Mouse (Mus musculus): ENCODE results near the gene Tmem158. TPM values are rescaled to one million over a fixed set of nuclear protein-coding genes. Genes with fewer than 3 reads are reported as not detected.

The Tmem158 gene
- total RNA-seq (2021): 10 to 100 TPM; 44.7 to 60.5 TPM
- long read RNA-seq, experiment 1, transcript Tmem158-201 (1 exons, 1,712 nt): major isoform, 103 of 103 reads
- long read RNA-seq, experiment 1, partial matches to known transcripts: 0 of 103 reads
- long read RNA-seq, experiment 1, other reads (novel, unspliced or antisense): 0 of 103 reads
- long read RNA-seq, experiment 2, transcript Tmem158-201 (1 exons, 1,712 nt): major isoform, 70 of 70 reads
- long read RNA-seq, experiment 2, partial matches to known transcripts: 0 of 70 reads
- long read RNA-seq, experiment 2, other reads (novel, unspliced or antisense): 0 of 70 reads

GRCm38 (mm10) chr9:123260611-123261021 lies at the start of gene Tmem158:
Gene Tmem158, minus strand, starts transcription at chr9:123260764.
- intact Hi-C loops (cut with DNase I): loop anchor here (1.0 to 2.0 kb wide), 2 partner anchors 178 to 268 kb away; partner anchors contain the start of gene Sacm1l

DNA sequence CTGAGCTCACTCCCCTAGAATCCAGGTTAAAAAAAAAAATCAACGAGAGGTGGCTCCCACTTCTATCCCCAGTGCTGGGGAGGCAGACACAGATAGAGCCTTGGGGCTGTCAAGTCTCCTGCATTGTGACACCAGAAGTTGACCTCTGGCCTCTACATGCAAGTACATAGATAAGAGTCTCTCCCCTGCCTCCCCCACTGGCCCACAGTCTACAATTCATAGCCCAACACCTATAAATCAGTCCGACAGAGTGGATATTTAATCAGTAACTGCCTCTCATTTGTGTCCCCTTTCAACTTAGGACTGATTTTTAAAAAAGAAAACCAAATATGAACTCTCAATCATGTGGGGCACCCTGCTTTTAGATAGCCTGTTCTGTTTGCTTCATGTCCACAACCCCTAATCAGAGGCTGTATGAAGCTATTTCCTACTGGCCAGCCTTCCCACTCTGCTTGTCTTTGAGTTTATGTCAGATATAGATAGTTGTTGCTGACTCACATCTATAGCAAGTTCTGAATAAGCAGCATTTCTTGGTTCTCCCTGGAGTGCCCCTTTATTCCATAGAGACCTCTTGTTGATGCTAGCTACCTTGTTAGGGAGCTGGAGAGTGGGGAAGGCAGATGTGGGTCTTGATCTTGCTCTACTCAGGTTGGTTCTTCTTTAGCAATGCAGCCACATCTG lies 49.3 kb upstream of the Tmem158 start:
- TF ChIP-seq CTCF (IDR thresholded peaks at IDR 0.05): no peak
- no peak overlapping the region for H3K4me3 ChIP-seq
- intact Hi-C loops (cut with DNase I): no loop called here
- DNase-seq (ENCODE audit: extremely low spot score in 1 of 2, low spot score in 2 of 2): no peak
- no peak overlapping the region for H3K27ac ChIP-seq

More at GRCm38 (mm10) chr9:123260611-123261021, at the start of gene Tmem158:
- TF ChIP-seq CTCF (IDR thresholded peaks at IDR 0.05): no peak
- peak; percentile 83 to 85 for DNase-seq (ENCODE audit: extremely low spot score in 1 of 2, low spot score in 2 of 2)
- H3K4me3 ChIP-seq: peak within 1 kb of the TSS; percentile 68
- H3K27ac ChIP-seq: peak within 1 kb of the TSS; percentile 91

DNA sequence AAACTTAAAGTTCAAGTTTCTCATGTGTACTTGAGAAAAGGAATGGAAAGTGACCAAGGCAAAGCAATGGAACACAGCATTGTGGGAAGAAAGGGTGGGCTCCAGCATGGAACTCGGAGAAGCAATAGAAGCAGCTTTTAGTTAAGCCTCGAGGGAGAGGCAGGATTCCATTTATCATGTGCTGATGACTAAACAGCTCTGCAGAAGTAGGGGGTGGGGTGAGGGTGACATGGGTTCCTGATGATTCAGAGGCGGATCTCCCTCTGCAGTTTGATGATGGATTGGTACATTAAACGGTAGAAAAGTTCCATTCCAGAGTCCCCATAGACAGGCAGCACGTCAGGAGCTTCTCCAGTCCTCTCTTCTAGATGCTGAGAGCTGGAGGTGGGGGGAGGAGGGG lies 48.5 kb upstream of the Tmem158 start:
- intact Hi-C loops (cut with DNase I): no loop called here
- Histone ChIP-seq H3K27ac (no peak overlapping the region), H3K4me3 (no peak overlapping the region)
- no peak for TF ChIP-seq CTCF (IDR thresholded peaks at IDR 0.05)
- DNase-seq (ENCODE audit: extremely low spot score in 1 of 2, low spot score in 2 of 2): peak in 1 of 2 experiments; percentile 29

- Histone ChIP-seq H3K4me3 (no peak overlapping the region), H3K27ac (no peak overlapping the region)
- no peak for TF ChIP-seq CTCF (IDR thresholded peaks at IDR 0.05)
- DNase-seq (ENCODE audit: extremely low spot score in 1 of 2, low spot score in 2 of 2): no peak
- intact Hi-C loops (cut with DNase I): no loop called here
Observed at GRCm38 (mm10) chr9:123304917-123305316, 44.4 kb upstream of the Tmem158 start.

GRCm38 (mm10) chr9:123303952-123304351 lies 43.4 kb upstream of the Tmem158 start:
- no peak for DNase-seq (ENCODE audit: extremely low spot score in 1 of 2, low spot score in 2 of 2)
- no peak overlapping the region for H3K4me3 ChIP-seq
- no peak for TF ChIP-seq CTCF (IDR thresholded peaks at IDR 0.05)
- no peak overlapping the region for H3K27ac ChIP-seq
- intact Hi-C loops (cut with DNase I): no loop called here

GRCm38 (mm10) chr9:123302759-123303313 lies 42.3 kb upstream of the Tmem158 start:
- DNase-seq (ENCODE audit: extremely low spot score in 1 of 2, low spot score in 2 of 2): no peak
- no peak for TF ChIP-seq CTCF (IDR thresholded peaks at IDR 0.05)
- no peak overlapping the region for H3K4me3 ChIP-seq
- no peak overlapping the region for H3K27ac ChIP-seq
- intact Hi-C loops (cut with DNase I): no loop called here

GRCm38 (mm10) chr9:123297862-123298261 lies 37.3 kb upstream of the Tmem158 start:
- no peak for TF ChIP-seq CTCF (IDR thresholded peaks at IDR 0.05)
- H3K27ac ChIP-seq: no peak overlapping the region
- no peak overlapping the region for H3K4me3 ChIP-seq
- intact Hi-C loops (cut with DNase I): no loop called here
- DNase-seq (ENCODE audit: extremely low spot score in 1 of 2, low spot score in 2 of 2): no peak

- Histone ChIP-seq H3K4me3 (no peak overlapping the region), H3K27ac (no peak overlapping the region)
- DNase-seq (ENCODE audit: extremely low spot score in 1 of 2, low spot score in 2 of 2): no peak
- intact Hi-C loops (cut with DNase I): no loop called here
- TF ChIP-seq CTCF (IDR thresholded peaks at IDR 0.05): no peak
Observed at GRCm38 (mm10) chr9:123296229-123296628, 35.7 kb upstream of the Tmem158 start.

- H3K27ac ChIP-seq: no peak overlapping the region
- TF ChIP-seq CTCF (IDR thresholded peaks at IDR 0.05): no peak
- H3K4me3 ChIP-seq: no peak overlapping the region
- DNase-seq (ENCODE audit: extremely low spot score in 1 of 2, low spot score in 2 of 2): no peak
- intact Hi-C loops (cut with DNase I): no loop called here
Observed at GRCm38 (mm10) chr9:123294581-123294980, 34.0 kb upstream of the Tmem158 start.

DNA sequence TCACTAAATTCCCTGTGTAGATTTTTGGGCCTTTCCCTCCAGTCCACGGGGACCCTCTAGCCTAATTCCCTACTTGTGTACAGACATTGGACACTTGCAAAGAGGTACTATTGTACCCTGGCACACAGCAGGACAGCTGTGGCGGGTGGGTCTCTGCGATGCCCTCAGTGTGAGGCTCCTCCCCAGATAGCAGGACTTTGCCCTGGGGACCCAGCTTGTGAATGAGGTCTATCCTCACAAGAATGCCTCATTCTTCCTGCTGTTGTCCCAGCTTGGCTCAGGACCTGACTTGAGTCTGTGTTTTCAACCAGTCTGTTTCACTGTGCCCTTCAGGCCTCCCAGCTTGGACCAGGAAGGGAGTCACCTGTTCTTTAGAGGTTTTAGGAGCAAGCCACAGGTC lies 27.8 kb upstream of the Tmem158 start:
- TF ChIP-seq CTCF (IDR thresholded peaks at IDR 0.05): no peak

DNA sequence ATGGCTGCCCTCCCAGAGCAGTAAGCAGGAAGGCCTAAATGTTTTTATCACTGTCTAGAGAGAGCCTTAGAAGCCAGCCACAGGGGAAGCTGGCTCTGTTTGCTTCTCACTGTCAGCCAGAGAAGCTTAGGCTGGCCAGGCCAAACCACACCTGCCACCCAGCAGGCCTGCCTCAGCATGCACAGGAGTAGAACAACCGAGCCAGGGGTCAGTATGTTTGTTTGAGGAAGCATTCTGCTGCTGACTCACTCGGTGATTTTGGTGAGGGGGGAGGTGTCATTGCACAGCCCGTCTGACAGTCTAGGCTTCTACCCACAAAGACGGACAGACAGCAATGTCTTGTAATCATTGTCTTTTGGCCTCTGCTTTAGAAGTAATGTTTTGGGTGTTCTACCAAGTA lies 25.1 kb upstream of the Tmem158 start:
- TF ChIP-seq CTCF (IDR thresholded peaks at IDR 0.05): no peak
- DNase-seq (ENCODE audit: extremely low spot score in 1 of 2, low spot score in 2 of 2): no peak
- no peak overlapping the region for H3K4me3 ChIP-seq
- H3K27ac ChIP-seq: no peak overlapping the region
- intact Hi-C loops (cut with DNase I): no loop called here

More for the DNA sequence above, 27.8 kb upstream of the Tmem158 start:
- Histone ChIP-seq H3K4me3 (no peak overlapping the region), H3K27ac (no peak overlapping the region)
- DNase-seq (ENCODE audit: extremely low spot score in 1 of 2, low spot score in 2 of 2): no peak
- intact Hi-C loops (cut with DNase I): no loop called here

- intact Hi-C loops (cut with DNase I): no loop called here
- H3K27ac ChIP-seq: no peak overlapping the region
Observed at GRCm38 (mm10) chr9:123280775-123281174, 20.2 kb upstream of the Tmem158 start.

More at GRCm38 (mm10) chr9:123280775-123281174, 20.2 kb upstream of the Tmem158 start:
- no peak for DNase-seq (ENCODE audit: extremely low spot score in 1 of 2, low spot score in 2 of 2)
- TF ChIP-seq CTCF (IDR thresholded peaks at IDR 0.05): no peak
- H3K4me3 ChIP-seq: no peak overlapping the region

Data from left cerebral cortex, adult 2 months (tissue).